11 mouse cellular contexts compared by ENCODE assay signal in the genomic region with DNA sequence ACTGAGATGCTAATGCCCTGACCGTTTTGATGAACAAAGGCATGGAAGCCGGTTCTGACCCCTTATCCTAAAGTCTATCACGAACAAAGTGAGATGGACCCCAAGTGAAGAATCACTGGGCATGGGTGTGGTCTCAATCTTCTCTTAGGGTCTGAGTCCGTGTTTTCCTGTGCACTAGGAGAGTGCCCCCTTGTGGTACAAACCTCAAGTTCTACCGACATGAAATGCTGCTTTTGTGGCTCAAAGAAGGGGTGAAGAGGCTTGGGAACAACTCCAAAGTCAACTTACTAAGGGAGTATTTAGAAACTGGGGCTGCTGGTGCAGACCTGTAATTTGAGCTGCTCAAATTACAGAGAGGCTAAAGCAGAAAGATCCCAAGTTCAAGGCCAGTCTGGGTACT. TPM values are rescaled to one million over a fixed set of nuclear protein-coding genes. Genes with fewer than 3 reads are reported as not detected.
DNase-seq lines count a peak whose midpoint lies in the region; ATAC-seq and TF ChIP-seq lines count a peak whose summit lies in the region.
"Had no signal": no experiment of that assay in that cellular context is flagged by ENCODE, and none has a peak within 500 bp of the region (broad histone marks: within the 10 kb centered on the region; RNA-seq: fewer than 3 reads in every experiment).

No protein-coding gene starts in this region.

- no peak for DNase-seq in forebrain, postnatal 0 days
- DNase-seq in forebrain, embryonic 11.5 days (ENCODE audit: low spot score) = no peak
- peak; percentile 10 for DNase-seq in thymus, postnatal 14 days
- no peak for DNase-seq in thymus, postnatal 36 days
- DNase-seq in kidney, postnatal 14 days = peak; percentile 25
- DNase-seq in spleen, postnatal 14 days (ENCODE audit: low spot score in 2 of 2) = no peak
- DNase-seq in ovary, postnatal 14 days (ENCODE audit: low spot score) = no peak

- peaks cover 7% of the 10 kb centered on the region; the same call in 1 of the 2 replicates for H3K4me1 ChIP-seq in forebrain, postnatal 0 days (ENCODE audit: insufficient read depth)
- no peaks in the 10 kb centered on the region for H3K4me1 ChIP-seq in forebrain, embryonic 11.5 days (replicated peaks; ENCODE audit: control insufficient read depth, insufficient read depth, low read length)
- H3K4me1 ChIP-seq: limb, embryonic 12.5 days had no signal

- no peak for ATAC-seq in forebrain, postnatal 0 days
- no peak for ATAC-seq in forebrain, embryonic 11.5 days (replicated peaks; ENCODE audit: low FRiP score)
- no peak for ATAC-seq in frontal cortex, adult (ENCODE audit: low TSS enrichment)

- H3K9ac ChIP-seq in forebrain, postnatal 0 days = no peak overlapping the region
- H3K9ac ChIP-seq in forebrain, embryonic 11.5 days (ENCODE audit: low read length) = no peak overlapping the region
- H3K9ac ChIP-seq: limb, embryonic 12.5 days had no signal

- peak; percentile 48 for TF ChIP-seq CTCF in forebrain, postnatal 0 days (IDR thresholded peaks at IDR 0.05; ENCODE audit: low read depth)

- H3K4me3 ChIP-seq in forebrain, postnatal 0 days (ENCODE audit: low read depth, low read length) = no peak overlapping the region
- H3K4me3 ChIP-seq in forebrain, embryonic 11.5 days (ENCODE audit: low read depth, low read length) = no peak overlapping the region
- H3K4me3 ChIP-seq: erythroblast, embryonic 14.5 days; limb, embryonic 12.5 days had no signal

- 54% methylated on average over 5 of the region's 5 CpGs for WGBS in forebrain, postnatal 0 days
- WGBS in forebrain, embryonic 11.5 days = 43% methylated on average over 5 of the region's 5 CpGs

- no peaks in the 10 kb centered on the region for H3K36me3 ChIP-seq in forebrain, postnatal 0 days (ENCODE audit: insufficient read depth)
- no peaks in the 10 kb centered on the region for H3K36me3 ChIP-seq in forebrain, embryonic 11.5 days (ENCODE audit: control insufficient read depth, insufficient read depth, low read length)
- H3K36me3 ChIP-seq: limb, embryonic 12.5 days had no signal

- no peak overlapping the region for H3K4me2 ChIP-seq in forebrain, postnatal 0 days (ENCODE audit: low read depth)
- H3K4me2 ChIP-seq in forebrain, embryonic 11.5 days (ENCODE audit: low read depth, low read length, severe bottlenecking) = no peak overlapping the region
- H3K4me2 ChIP-seq: limb, embryonic 12.5 days had no signal

- no peaks in the 10 kb centered on the region for H3K27me3 ChIP-seq in forebrain, postnatal 0 days (ENCODE audit: insufficient read depth, low read length)
- H3K27me3 ChIP-seq in forebrain, embryonic 11.5 days (ENCODE audit: control insufficient read depth, insufficient read depth, low read length) = no peaks in the 10 kb centered on the region

- H3K9me3 ChIP-seq in forebrain, postnatal 0 days (ENCODE audit: low read length) = no peaks in the 10 kb centered on the region
- H3K9me3 ChIP-seq in forebrain, embryonic 11.5 days (ENCODE audit: control insufficient read depth, low read length) = no peaks in the 10 kb centered on the region
- H3K9me3 ChIP-seq: limb, embryonic 12.5 days had no signal

- H3K27ac ChIP-seq in forebrain, postnatal 0 days (ENCODE audit: low read depth, low read length) = no peak overlapping the region
- no peak overlapping the region for H3K27ac ChIP-seq in forebrain, embryonic 11.5 days (ENCODE audit: low read depth, low read length)
- H3K27ac ChIP-seq: limb, embryonic 12.5 days had no signal

RNA-seq across cellular contexts. Expression of a gene that starts 6.3 kb away (rescaled TPM):
- total RNA-seq in forebrain, postnatal 0 days (2014; rRNA removed) = not detected in 2 replicates
- polyA plus RNA-seq in forebrain, postnatal 0 days (2015; fragmentation: Nextera tagmentation; extraction: Ambion mirVana) = not detected in 2 replicates
- polyA plus RNA-seq in forebrain, embryonic 11.5 days (2014; fragmentation: Nextera tagmentation; extraction: Ambion mirVana) = not detected in 2 replicates
- polyA plus RNA-seq: erythroblast, embryonic 14.5 days; limb, embryonic 12.5 days; neural tube, embryonic 11.5 days had no signal

RNA-seq across cellular contexts. Expression of a gene that starts 41.9 kb away (rescaled TPM):
- 15.7 and 18.3 TPM in 2 replicates for total RNA-seq in forebrain, postnatal 0 days (2014; rRNA removed)
- polyA plus RNA-seq in forebrain, postnatal 0 days (2015; fragmentation: Nextera tagmentation; extraction: Ambion mirVana) = 20.5 and 20.8 TPM in 2 replicates
- 92.7 and 97.0 TPM in 2 replicates for polyA plus RNA-seq in forebrain, embryonic 11.5 days (2014; fragmentation: Nextera tagmentation; extraction: Ambion mirVana)
- polyA plus RNA-seq: erythroblast, embryonic 14.5 days had no signal

Comparison
In these comparisons a context has a peak if more than half of its experiments do, and no peak if none do; other contexts are left out.
1. DNase-seq: peak in thymus, postnatal 14 days (single experiment) and kidney, postnatal 14 days (single experiment); none in forebrain, postnatal 0 days (single experiment), forebrain, embryonic 11.5 days (single experiment), thymus, postnatal 36 days (0 of 2), spleen, postnatal 14 days (0 of 2) and ovary, postnatal 14 days (single experiment).